Mouse (Mus musculus): ENCODE data around the gene Mre11a.

- TF ChIP-seq ZC3H11A (IDR thresholded peaks at IDR 0.05; ENCODE audit: low read depth, low read length) (no peak), CTCF (conservative IDR thresholded peaks at IDR 0.05 in 1 of 2, IDR thresholded peaks at IDR 0.05 in 1 of 2; ENCODE audit: low read depth in 2 of 2, low read length in 2 of 2) (no peak), MAZ (IDR thresholded peaks at IDR 0.05; ENCODE audit: low read depth, low read length) (no peak), CHD2 (IDR thresholded peaks at IDR 0.05; ENCODE audit: low read length) (no peak), EP300 (IDR thresholded peaks at IDR 0.05; ENCODE audit: low read length) (no peak), KAT2A (IDR thresholded peaks at IDR 0.05; ENCODE audit: insufficient replicate concordance, low read length) (no peak), POLR2A (IDR thresholded peaks at IDR 0.05; ENCODE audit: low read depth, low read length) (no peak), USF2 (conservative IDR thresholded peaks at IDR 0.05; ENCODE audit: low read depth, low read length) (no peak), ZMIZ1 (IDR thresholded peaks at IDR 0.05; ENCODE audit: low read depth, low read length) (no peak), USF1 (IDR thresholded peaks at IDR 0.05; ENCODE audit: low read depth, low read length) (no peak), ZKSCAN1 (IDR thresholded peaks at IDR 0.05; ENCODE audit: borderline replicate concordance, low read depth, low read length) (no peak)
These were observed 100.2 kb downstream of the Mre11a start for GRCm38 (mm10) chr9:14884641-14885040.

Data from CH12.LX (cell line).